Mouse (Mus musculus): ENCODE data around the gene Arntl2. TPM values are rescaled to one million over a fixed set of nuclear protein-coding genes. Genes with fewer than 3 reads are reported as not detected.
A peak's percentile ranks its signal among the peaks of the same experiment; 100 is the strongest.

Arntl2 gene
- total and polyA plus RNA-seq, 2 experiments = 2.4 to 6.1 TPM

DNA sequence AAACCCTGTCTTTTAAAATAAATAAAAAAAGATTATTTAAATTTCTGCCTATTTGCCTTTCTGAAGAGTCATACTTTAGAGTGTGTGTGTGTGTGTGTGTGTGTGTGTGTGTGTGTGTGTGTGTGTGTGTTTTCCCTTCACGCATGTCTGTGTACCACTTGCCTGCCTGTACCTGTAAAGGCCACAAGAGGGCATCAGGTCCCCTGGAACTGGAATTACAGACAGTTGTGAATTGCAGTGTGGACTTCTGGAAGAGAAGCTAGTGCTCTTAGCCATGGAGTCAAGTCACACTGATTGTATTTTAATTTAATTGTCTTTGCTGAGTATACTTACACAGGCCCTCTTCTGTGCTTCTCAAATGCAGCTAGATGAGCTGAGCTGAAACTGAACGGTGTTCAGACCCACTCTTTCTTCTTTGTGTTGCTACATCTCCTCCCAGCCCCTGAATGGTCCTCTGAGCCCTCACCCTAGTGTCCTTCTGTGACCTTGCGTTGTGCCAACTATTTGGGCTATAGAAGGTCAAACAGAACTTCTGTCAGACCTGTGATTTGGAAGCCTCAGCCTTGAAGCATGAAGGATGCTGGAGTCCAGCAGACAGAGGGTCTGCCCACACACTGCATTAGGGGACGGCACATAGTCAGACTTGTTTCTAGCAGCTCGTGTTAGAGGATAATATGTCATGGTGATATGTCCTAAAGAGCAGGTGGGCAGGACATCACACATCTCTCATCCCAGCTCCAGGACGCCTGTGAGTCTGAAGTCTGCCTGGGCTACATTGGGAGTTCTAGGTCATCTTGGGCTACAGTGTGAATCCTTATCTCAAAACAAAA is 37.8 kb downstream of the Arntl2 start:
- Histone ChIP-seq H3K4me3 (ENCODE audit: insufficient read depth, low read depth, low read length) (no peak overlapping the region), H3K79me2 (ENCODE audit: control insufficient read depth, insufficient read depth, low read length) (no peaks in the 10 kb centered on the region), H3K27ac (replicated peaks; ENCODE audit: insufficient read depth, low read depth, low read length) (no peak overlapping the region), H3K27me3 (ENCODE audit: control insufficient read depth, insufficient read depth, low read length) (no peaks in the 10 kb centered on the region), H3K9ac (ENCODE audit: low read depth, low read length) (no peak overlapping the region), H3K36me3 (ENCODE audit: control insufficient read depth, insufficient read depth, low read length) (no peaks in the 10 kb centered on the region), H3K4me1 (ENCODE audit: control insufficient read depth, insufficient read depth, low read length) (no peaks in the 10 kb centered on the region)
- WGBS = 67% methylated on average over 6 of the region's 6 CpGs
- peak; percentile 73 for TF ChIP-seq CTCF (IDR thresholded peaks at IDR 0.05; ENCODE audit: low read depth, low read length)
- TF ChIP-seq POLR2A (IDR thresholded peaks at IDR 0.05; ENCODE audit: extremely low read depth, insufficient read depth, low read length) = no peak
- DNase-seq (ENCODE audit: extremely low read depth, low read depth, low spot score) = peak; percentile 58

DNA sequence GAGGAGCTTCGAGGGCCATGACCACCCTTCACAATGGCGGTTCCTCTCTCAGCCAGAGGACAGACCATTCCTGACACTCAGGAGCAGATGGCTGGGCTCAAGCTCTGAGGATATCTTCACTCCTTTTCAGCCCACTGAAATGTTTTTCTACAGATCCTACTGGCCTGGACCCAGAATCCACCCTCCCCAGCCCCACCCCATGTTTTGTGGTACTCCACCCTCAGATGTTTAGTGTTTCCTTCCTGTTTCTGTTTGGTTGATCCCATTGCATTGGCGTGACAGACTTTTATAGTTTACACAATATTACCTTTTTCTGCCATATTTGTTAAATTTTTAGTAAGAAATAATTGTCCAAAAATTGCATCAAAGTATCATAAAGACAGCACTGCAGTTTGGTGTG is 38.5 kb downstream of the Arntl2 start:
- Histone ChIP-seq H3K4me1 (ENCODE audit: control insufficient read depth, insufficient read depth, low read length) (no peaks in the 10 kb centered on the region), H3K36me3 (ENCODE audit: control insufficient read depth, insufficient read depth, low read length) (no peaks in the 10 kb centered on the region), H3K27ac (replicated peaks; ENCODE audit: insufficient read depth, low read depth, low read length) (no peak overlapping the region), H3K79me2 (ENCODE audit: control insufficient read depth, insufficient read depth, low read length) (no peaks in the 10 kb centered on the region), H3K9ac (ENCODE audit: low read depth, low read length) (no peak overlapping the region), H3K4me3 (ENCODE audit: insufficient read depth, low read depth, low read length) (no peak overlapping the region), H3K27me3 (ENCODE audit: control insufficient read depth, insufficient read depth, low read length) (no peaks in the 10 kb centered on the region)
- TF ChIP-seq POLR2A (IDR thresholded peaks at IDR 0.05; ENCODE audit: extremely low read depth, insufficient read depth, low read length) (no peak), CTCF (IDR thresholded peaks at IDR 0.05; ENCODE audit: low read depth, low read length) (no peak)
- DNase-seq (ENCODE audit: extremely low read depth, low read depth, low spot score) = no peak
- 90% methylated on average over 3 of the region's 3 CpGs for WGBS

DNA sequence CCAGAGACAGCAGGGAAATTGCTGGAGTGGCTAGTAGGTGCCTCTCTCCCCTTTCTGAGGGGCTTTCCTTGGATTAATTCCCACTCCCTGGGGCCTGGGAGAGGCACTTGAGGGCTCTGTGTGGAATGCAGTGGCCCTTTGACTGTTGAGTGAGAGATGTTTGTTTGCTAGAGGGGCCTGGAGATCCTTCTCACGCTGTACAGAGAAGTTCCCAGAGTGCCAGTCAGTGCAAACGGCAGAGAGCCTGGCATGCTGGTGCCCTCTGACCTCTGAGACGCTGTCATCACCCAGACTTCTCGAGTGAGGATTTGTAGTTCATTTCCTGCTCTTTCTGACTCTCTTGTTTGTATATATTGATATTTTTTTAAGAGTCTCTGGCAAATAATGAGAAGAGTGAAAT is 39.9 kb downstream of the Arntl2 start:
- H3K79me2 ChIP-seq (ENCODE audit: control insufficient read depth, insufficient read depth, low read length) = no peaks in the 10 kb centered on the region
- no peak overlapping the region for H3K27ac ChIP-seq (replicated peaks; ENCODE audit: insufficient read depth, low read depth, low read length)
- no peak overlapping the region for H3K4me3 ChIP-seq (ENCODE audit: insufficient read depth, low read depth, low read length)
- no peaks in the 10 kb centered on the region for H3K27me3 ChIP-seq (ENCODE audit: control insufficient read depth, insufficient read depth, low read length)
- 39% methylated on average over 4 of the region's 4 CpGs for WGBS
- DNase-seq (ENCODE audit: extremely low read depth, low read depth, low spot score) = no peak
- H3K9ac ChIP-seq (ENCODE audit: low read depth, low read length) = no peak overlapping the region
- H3K36me3 ChIP-seq (ENCODE audit: control insufficient read depth, insufficient read depth, low read length) = no peaks in the 10 kb centered on the region
- TF ChIP-seq CTCF (IDR thresholded peaks at IDR 0.05; ENCODE audit: low read depth, low read length) (no peak), POLR2A (IDR thresholded peaks at IDR 0.05; ENCODE audit: extremely low read depth, insufficient read depth, low read length) (no peak)
- H3K4me1 ChIP-seq (ENCODE audit: control insufficient read depth, insufficient read depth, low read length) = no peaks in the 10 kb centered on the region

DNA sequence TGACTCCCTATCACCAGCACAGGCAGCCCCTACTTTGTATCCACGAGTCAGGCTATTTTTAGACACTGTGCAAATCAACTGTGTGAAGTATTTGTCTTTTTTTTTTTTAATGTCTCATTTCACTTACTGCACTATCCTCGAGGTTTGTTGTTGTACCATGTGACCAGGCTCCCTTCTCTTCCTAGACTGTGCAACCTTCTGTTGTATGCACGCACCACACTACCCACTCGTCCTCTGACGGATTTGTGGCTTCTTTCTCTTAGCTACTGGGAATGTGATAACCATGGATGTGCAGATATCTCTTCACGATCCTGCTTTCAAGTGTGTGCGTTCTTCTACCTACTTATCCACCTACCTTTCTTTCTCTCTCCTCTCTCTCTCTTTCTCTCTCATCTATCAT is 41.5 kb downstream of the Arntl2 start:
- Histone ChIP-seq H3K4me1 (ENCODE audit: control insufficient read depth, insufficient read depth, low read length) (no peaks in the 10 kb centered on the region), H3K36me3 (ENCODE audit: control insufficient read depth, insufficient read depth, low read length) (no peaks in the 10 kb centered on the region), H3K27me3 (ENCODE audit: control insufficient read depth, insufficient read depth, low read length) (no peaks in the 10 kb centered on the region), H3K4me3 (ENCODE audit: insufficient read depth, low read depth, low read length) (no peak overlapping the region), H3K79me2 (ENCODE audit: control insufficient read depth, insufficient read depth, low read length) (no peaks in the 10 kb centered on the region), H3K9ac (ENCODE audit: low read depth, low read length) (no peak overlapping the region), H3K27ac (replicated peaks; ENCODE audit: insufficient read depth, low read depth, low read length) (no peak overlapping the region)
- WGBS = 79% methylated on average over 7 of the region's 7 CpGs
- no peak for TF ChIP-seq CTCF (IDR thresholded peaks at IDR 0.05; ENCODE audit: low read depth, low read length)
- no peak for TF ChIP-seq POLR2A (IDR thresholded peaks at IDR 0.05; ENCODE audit: extremely low read depth, insufficient read depth, low read length)
- no peak for DNase-seq (ENCODE audit: extremely low read depth, low read depth, low spot score)

DNA sequence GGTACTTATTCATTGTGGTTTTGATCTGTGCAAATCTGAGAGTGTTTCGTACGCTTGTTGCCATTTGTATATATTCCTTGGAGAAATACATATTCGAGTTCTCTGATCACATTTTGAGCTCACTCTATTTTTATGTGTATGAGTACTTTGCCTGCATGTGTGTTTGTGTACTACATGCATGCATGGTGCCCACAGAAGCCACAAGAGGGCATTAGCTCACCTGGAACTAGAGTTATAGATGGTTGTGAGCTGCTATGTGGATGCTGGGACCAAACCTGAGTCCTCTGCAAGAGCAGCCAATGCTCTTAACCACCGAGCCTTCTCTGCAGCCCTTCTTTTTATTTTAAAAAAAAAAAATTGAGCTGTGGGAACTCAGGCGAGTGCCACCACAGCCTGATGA is 42.5 kb downstream of the Arntl2 start:
- 93% methylated on average over 5 of the region's 5 CpGs for WGBS
- TF ChIP-seq POLR2A (IDR thresholded peaks at IDR 0.05; ENCODE audit: extremely low read depth, insufficient read depth, low read length) = no peak
- no peak overlapping the region for H3K27ac ChIP-seq (replicated peaks; ENCODE audit: insufficient read depth, low read depth, low read length)
- no peak overlapping the region for H3K4me3 ChIP-seq (ENCODE audit: insufficient read depth, low read depth, low read length)
- H3K4me1 ChIP-seq (ENCODE audit: control insufficient read depth, insufficient read depth, low read length) = no peaks in the 10 kb centered on the region
- no peaks in the 10 kb centered on the region for H3K36me3 ChIP-seq (ENCODE audit: control insufficient read depth, insufficient read depth, low read length)
- H3K79me2 ChIP-seq (ENCODE audit: control insufficient read depth, insufficient read depth, low read length) = no peaks in the 10 kb centered on the region
- no peaks in the 10 kb centered on the region for H3K27me3 ChIP-seq (ENCODE audit: control insufficient read depth, insufficient read depth, low read length)
- H3K9ac ChIP-seq (ENCODE audit: low read depth, low read length) = no peak overlapping the region
- DNase-seq (ENCODE audit: extremely low read depth, low read depth, low spot score) = no peak

DNA sequence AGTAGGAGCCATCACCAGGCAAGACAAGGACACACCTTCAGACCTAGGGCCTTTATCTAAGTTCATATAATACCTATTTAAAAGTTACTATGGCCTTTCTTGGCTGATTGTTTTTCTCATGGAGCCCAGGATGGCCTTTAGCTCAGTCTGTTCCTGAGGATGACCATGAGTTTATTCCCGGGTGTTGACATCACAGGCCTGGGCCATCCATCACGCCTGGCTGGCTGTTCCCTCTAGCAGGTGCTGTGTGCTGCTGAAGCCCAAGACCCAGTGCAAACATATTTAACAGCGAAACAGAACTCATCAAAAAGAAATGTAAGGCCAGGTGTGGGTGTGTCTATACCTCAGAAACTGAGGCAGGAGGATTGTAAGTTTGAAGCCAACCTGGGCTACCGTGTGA is 43.0 kb downstream of the Arntl2 start:
- no peak for DNase-seq (ENCODE audit: extremely low read depth, low read depth, low spot score)
- TF ChIP-seq POLR2A (IDR thresholded peaks at IDR 0.05; ENCODE audit: extremely low read depth, insufficient read depth, low read length) (no peak), CTCF (IDR thresholded peaks at IDR 0.05; ENCODE audit: low read depth, low read length) (no peak)
- no peaks in the 10 kb centered on the region for H3K4me1 ChIP-seq (ENCODE audit: control insufficient read depth, insufficient read depth, low read length)
- H3K79me2 ChIP-seq (ENCODE audit: control insufficient read depth, insufficient read depth, low read length) = no peaks in the 10 kb centered on the region
- no peaks in the 10 kb centered on the region for H3K36me3 ChIP-seq (ENCODE audit: control insufficient read depth, insufficient read depth, low read length)
- no peak overlapping the region for H3K27ac ChIP-seq (replicated peaks; ENCODE audit: insufficient read depth, low read depth, low read length)
- no peak overlapping the region for H3K9ac ChIP-seq (ENCODE audit: low read depth, low read length)
- no peak overlapping the region for H3K4me3 ChIP-seq (ENCODE audit: insufficient read depth, low read depth, low read length)
- no peaks in the 10 kb centered on the region for H3K27me3 ChIP-seq (ENCODE audit: control insufficient read depth, insufficient read depth, low read length)
- 94% methylated on average over 4 of the region's 4 CpGs for WGBS

Measured in liver, adult 2 months (tissue).